16 mouse cellular contexts compared by ENCODE assay signal in genomic region chr1:88577498-88578230, GRCm38 (mm10).
A peak's percentile ranks its signal among the peaks of the same experiment; 100 is the strongest.
DNase-seq lines count a peak whose midpoint lies in the region; ATAC-seq and TF ChIP-seq lines count a peak whose summit lies in the region.
"Had no signal": no experiment of that assay in that cellular context is flagged by ENCODE, and none has a peak within 500 bp of the region (broad histone marks: within the 10 kb centered on the region; RNA-seq: fewer than 3 reads in every experiment).

No protein-coding gene starts in this region.

- no peak overlapping the region for H3K4me3 ChIP-seq in lung, postnatal 0 days (ENCODE audit: low read depth, low read length)
- H3K4me3 ChIP-seq in stomach, postnatal 0 days (ENCODE audit: low read depth, low read length): no peak overlapping the region
- H3K4me3 ChIP-seq: heart, embryonic 10.5 days; left cerebral cortex, adult 2 months had no signal

- WGBS in lung, postnatal 0 days: 35% methylated on average over 12 of the region's 12 CpGs
- WGBS in stomach, postnatal 0 days: 34% methylated on average over 12 of the region's 12 CpGs

- 0 out of 2 replicates have a peak overlapping the region, but pooled peaks have one; percentile 4 for H3K27ac ChIP-seq in lung, postnatal 0 days (ENCODE audit: low read length)
- no peak overlapping the region for H3K27ac ChIP-seq in stomach, postnatal 0 days (replicated peaks)
- H3K27ac ChIP-seq: heart, embryonic 10.5 days; hindbrain, postnatal 0 days; left cerebral cortex, adult 2 months; liver, embryonic 14.5 days had no signal

- no peaks in the 10 kb centered on the region for H3K27me3 ChIP-seq in lung, postnatal 0 days (replicated peaks; ENCODE audit: insufficient read depth, low read length)
- no peaks in the 10 kb centered on the region for H3K27me3 ChIP-seq in stomach, postnatal 0 days (ENCODE audit: control insufficient read depth, insufficient read depth, low read length)

- ATAC-seq in lung, postnatal 0 days: no peak
- no peak for ATAC-seq in stomach, postnatal 0 days (ENCODE audit: low FRiP score, low TSS enrichment)
- ATAC-seq: hindbrain, postnatal 0 days; midbrain, embryonic 16.5 days had no signal

- no peaks in the 10 kb centered on the region for H3K4me1 ChIP-seq in lung, postnatal 0 days (ENCODE audit: insufficient read depth, low read depth, low read length)
- no peaks in the 10 kb centered on the region for H3K4me1 ChIP-seq in stomach, postnatal 0 days (replicated peaks; ENCODE audit: control insufficient read depth, insufficient read depth)

- no peak for TF ChIP-seq CTCF in lung, postnatal 0 days (IDR thresholded peaks at IDR 0.05)
- no peak for TF ChIP-seq CTCF in stomach, postnatal 0 days (IDR thresholded peaks at IDR 0.05; ENCODE audit: low read depth)

- H3K4me2 ChIP-seq in lung, postnatal 0 days (replicated peaks; ENCODE audit: low read depth, low read length): no peak overlapping the region
- H3K4me2 ChIP-seq in stomach, postnatal 0 days (replicated peaks; ENCODE audit: low read depth): no peak overlapping the region

- no peak overlapping the region for H3K9ac ChIP-seq in lung, postnatal 0 days (replicated peaks; ENCODE audit: low read depth)
- no peak overlapping the region for H3K9ac ChIP-seq in stomach, postnatal 0 days (ENCODE audit: low read length)
- H3K9ac ChIP-seq: liver, embryonic 14.5 days had no signal

- no peak for DNase-seq in lung, postnatal 0 days (ENCODE audit: low spot score)
- DNase-seq in lung, postnatal 25 days (ENCODE audit: low spot score): no peak
- DNase-seq in T-cell, adult 2 months (ENCODE audit: low spot score): peak; percentile 55
- peak; percentile 75 for DNase-seq in induced T-regulatory cell, adult 2 months (ENCODE audit: low read depth)
- DNase-seq in stomach, postnatal 0 days (ENCODE audit: low spot score): peak; percentile 24
- no peak for DNase-seq in neural tube, embryonic 10.5 days (ENCODE audit: extremely low spot score, low spot score)
- DNase-seq in urinary bladder, postnatal 36 days (ENCODE audit: low spot score in 2 of 2): no peak
- DNase-seq: cerebellum, adult 2 months; gastrocnemius, postnatal 36 days; kidney, adult 9 months; thymus, adult 18-20 months had no signal

- no peaks in the 10 kb centered on the region for H3K9me3 ChIP-seq in lung, postnatal 0 days (ENCODE audit: low read length)
- no peaks in the 10 kb centered on the region for H3K9me3 ChIP-seq in stomach, postnatal 0 days (ENCODE audit: control insufficient read depth, low read length)
- H3K9me3 ChIP-seq: heart, embryonic 10.5 days had no signal

- H3K36me3 ChIP-seq in lung, postnatal 0 days (ENCODE audit: insufficient read depth, low read length): no peaks in the 10 kb centered on the region
- H3K36me3 ChIP-seq in stomach, postnatal 0 days (ENCODE audit: control insufficient read depth, insufficient read depth, low read length): no peaks in the 10 kb centered on the region
- H3K36me3 ChIP-seq: heart, embryonic 10.5 days had no signal

- TF ChIP-seq EP300 in lung, postnatal 0 days (IDR thresholded peaks at IDR 0.05): no peak
- no peak for TF ChIP-seq EP300 in stomach, postnatal 0 days (optimal IDR thresholded peaks at IDR 0.05)

Comparison
In these comparisons a context has a peak if more than half of its experiments do, and no peak if none do; other contexts are left out.
1. DNase-seq: peak in T-cell, adult 2 months (single experiment), induced T-regulatory cell, adult 2 months (single experiment) and stomach, postnatal 0 days (single experiment); none in lung, postnatal 0 days (single experiment), lung, postnatal 25 days (single experiment), neural tube, embryonic 10.5 days (single experiment) and urinary bladder, postnatal 36 days (0 of 2).